Mouse (Mus musculus): ENCODE data around the gene Bbs2. TPM values are rescaled to one million over a fixed set of nuclear protein-coding genes. Genes with fewer than 3 reads are reported as not detected.

Gene Bbs2
- 12.2 TPM for polyA plus RNA-seq (2017; shearing (Covaris generic))

DNA sequence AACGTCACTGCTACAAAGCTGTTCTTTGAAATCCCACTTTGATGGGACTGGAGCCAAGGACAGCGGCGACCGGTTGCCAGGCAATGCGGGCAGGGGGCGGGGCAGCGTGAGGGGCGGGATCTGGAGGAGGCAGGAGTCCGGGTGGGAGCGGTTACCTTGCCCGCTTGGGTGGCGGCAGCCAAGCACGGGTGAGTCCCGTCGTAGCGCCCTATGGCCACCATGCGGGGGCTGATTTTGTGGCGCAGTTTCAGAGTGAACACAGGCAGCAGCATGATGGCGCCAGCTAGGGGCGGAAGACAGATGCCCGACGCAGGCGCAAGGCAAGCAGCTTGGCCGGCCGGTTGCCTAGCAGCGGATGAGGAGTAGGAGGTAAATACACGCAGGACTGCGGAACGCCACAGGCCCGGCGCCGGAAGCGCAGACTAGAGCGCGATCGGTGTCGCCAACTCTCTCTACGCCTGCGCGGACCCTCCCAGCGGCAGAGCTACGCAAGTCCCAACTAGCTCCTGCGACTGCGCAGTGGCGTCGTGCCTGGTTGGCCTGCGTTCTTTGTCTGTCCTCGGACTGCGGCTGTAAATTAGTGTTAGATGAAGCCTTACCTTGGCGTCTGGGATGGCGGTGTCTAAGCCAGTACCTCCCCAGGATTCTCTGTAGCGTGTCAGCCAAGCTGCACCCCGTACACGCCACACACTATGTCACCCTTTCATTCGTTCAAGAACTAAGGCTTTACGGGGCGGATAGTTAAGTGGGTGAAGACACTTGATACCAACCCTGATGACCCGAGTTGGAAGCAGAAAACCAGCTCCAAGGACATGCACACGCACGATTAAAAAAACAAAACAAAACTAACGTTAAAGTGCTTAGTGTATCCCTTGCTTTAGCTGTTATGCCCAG lies at the start of gene Bbs2:
TSS of gene Bbs2 (minus strand) at position 848 of the 894 bp plus-strand sequence.

DNA sequence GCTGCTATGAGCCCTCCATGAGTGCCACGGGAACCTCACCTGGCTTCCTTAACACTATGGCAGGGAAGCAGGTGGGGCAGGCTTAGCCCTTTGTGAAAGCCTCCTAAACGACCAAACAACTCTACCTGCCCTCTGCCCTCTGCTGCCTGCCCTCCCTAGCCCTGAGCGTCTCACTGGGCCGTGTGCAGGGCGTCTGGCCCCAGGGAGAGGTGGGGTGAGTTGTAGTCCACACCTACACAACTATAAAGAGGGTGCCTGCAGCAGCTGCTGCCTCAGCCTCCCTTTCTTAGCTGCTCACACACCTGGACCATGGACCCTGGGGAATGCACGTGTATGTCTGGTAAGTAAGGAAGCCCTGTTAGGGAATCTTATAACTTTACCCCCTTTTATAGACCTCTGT lies 38.2 kb upstream of the Bbs2 start, which contains the start of gene Mt4:
TSS of gene Mt4 (plus strand) at position 265 of the 400 bp plus-strand sequence.

GRCm38 (mm10) chr8:94036944-94037524 lies 61.7 kb downstream of the Bbs2 start, which contains the start of the genes Nudt21 and Ogfod1:
Gene Nudt21 (minus strand): TSS chr8:94037031.
Gene Ogfod1 (plus strand): TSS chr8:94037198.

Other genes starting within 250 kb of the Bbs2 start
- gene Amfr, start 86.1 kb downstream of the Bbs2 start, polyA plus RNA-seq (2017; shearing (Covaris generic)) = 13.7 TPM
- gene Nudt21, start 61.9 kb downstream of the Bbs2 start, polyA plus RNA-seq (2017; shearing (Covaris generic)) = 116 TPM
- 20.7 TPM for gene Ogfod1, start 61.7 kb downstream of the Bbs2 start, polyA plus RNA-seq (2017; shearing (Covaris generic))
- not detected for gene Mt4, start 38.3 kb upstream of the Bbs2 start, polyA plus RNA-seq (2017; shearing (Covaris generic))
- gene Mt3, start 53.7 kb upstream of the Bbs2 start, polyA plus RNA-seq (2017; shearing (Covaris generic)) = not detected
- not detected for gene Mt2, start 73.7 kb upstream of the Bbs2 start, polyA plus RNA-seq (2017; shearing (Covaris generic))
- gene Mt1, start 80.2 kb upstream of the Bbs2 start, polyA plus RNA-seq (2017; shearing (Covaris generic)) = 3.2 TPM
- gene Nup93, start 115.6 kb upstream of the Bbs2 start, polyA plus RNA-seq (2017; shearing (Covaris generic)) = 51.7 TPM
- 0.38 TPM for gene Slc12a3, start 230.3 kb upstream of the Bbs2 start, polyA plus RNA-seq (2017; shearing (Covaris generic))

Measured in CD4-positive, CD25-positive, alpha-beta regulatory T cell, adult 9 weeks (primary cell).